Mouse (Mus musculus) spleen, postnatal 14 days (tissue): ENCODE measurements around the gene Tbc1d14.

Experiments
- DNase-seq, 2 experiments: peaks; one replicate each; pipeline ENCODE4 v3.0.0; 2021 to 2022; ENCODE audit warnings: low spot score in 2 of 2

The Tbc1d14 gene

GRCm38 (mm10) chr5:36556289-36556688 is 36.8 kb downstream of the Tbc1d14 start:
- DNase-seq, result no peak

GRCm38 (mm10) chr5:36554496-36554895 is 38.6 kb downstream of the Tbc1d14 start:
- DNase-seq, result no peak

GRCm38 (mm10) chr5:36553886-36554285 is 39.2 kb downstream of the Tbc1d14 start:
- DNase-seq, result no peak

- peak in 1 of 2 experiments; percentile 22 for DNase-seq
Observed at GRCm38 (mm10) chr5:36553056-36553606, 39.9 kb downstream of the Tbc1d14 start.

- no peak for DNase-seq
Observed at GRCm38 (mm10) chr5:36552391-36552790, 40.7 kb downstream of the Tbc1d14 start.

GRCm38 (mm10) chr5:36549243-36549642 is 43.8 kb downstream of the Tbc1d14 start:
- DNase-seq, result no peak

GRCm38 (mm10) chr5:36544765-36545164 is 48.3 kb downstream of the Tbc1d14 start:
- no peak for DNase-seq

- no peak for DNase-seq
Observed at GRCm38 (mm10) chr5:36540928-36541327, 52.1 kb downstream of the Tbc1d14 start.

GRCm38 (mm10) chr5:36538576-36539187 is 54.4 kb downstream of the Tbc1d14 start:
- DNase-seq, result peak; percentile 55 to 75

- DNase-seq, result no peak
Observed at GRCm38 (mm10) chr5:36536424-36536823, 56.7 kb downstream of the Tbc1d14 start.

- DNase-seq, result no peak
Observed at GRCm38 (mm10) chr5:36535438-36536176, 57.5 kb downstream of the Tbc1d14 start.

- peak in 1 of 2 experiments; percentile 14 for DNase-seq
Observed at GRCm38 (mm10) chr5:36534455-36535030, 58.5 kb downstream of the Tbc1d14 start.

GRCm38 (mm10) chr5:36530129-36530751 is 62.8 kb downstream of the Tbc1d14 start:
- peak; percentile 66 to 71 for DNase-seq

- no peak for DNase-seq
Observed at GRCm38 (mm10) chr5:36529698-36530097, 63.4 kb downstream of the Tbc1d14 start.

GRCm38 (mm10) chr5:36526921-36527320 is 66.2 kb downstream of the Tbc1d14 start:
- no peak for DNase-seq

- peak in 1 of 2 experiments; percentile 14 for DNase-seq
Observed at GRCm38 (mm10) chr5:36526274-36526673, 66.8 kb downstream of the Tbc1d14 start.

- DNase-seq, result no peak
Observed at GRCm38 (mm10) chr5:36525216-36525615, 67.9 kb downstream of the Tbc1d14 start.

- no peak for DNase-seq
Observed at GRCm38 (mm10) chr5:36523219-36523703, 69.8 kb downstream of the Tbc1d14 start.

- no peak for DNase-seq
Observed at GRCm38 (mm10) chr5:36522782-36523181, 70.3 kb downstream of the Tbc1d14 start.

- no peak for DNase-seq
Observed at GRCm38 (mm10) chr5:36519751-36520150, 73.3 kb downstream of the Tbc1d14 start.

GRCm38 (mm10) chr5:36517596-36517995 is 75.5 kb downstream of the Tbc1d14 start:
- no peak for DNase-seq

GRCm38 (mm10) chr5:36515558-36515957 is 77.5 kb downstream of the Tbc1d14 start:
- no peak for DNase-seq
